In genomic region chr11:60535676-60536075, GRCm38 (mm10) we compare ENCODE assay signal across 8 mouse cellular contexts. TPM values are rescaled to one million over a fixed set of nuclear protein-coding genes. Genes with fewer than 3 reads are reported as not detected.
A peak's percentile ranks its signal among the peaks of the same experiment; 100 is the strongest.
DNase-seq lines count a peak whose midpoint lies in the region; ATAC-seq lines count a peak whose summit lies in the region.

No protein-coding gene starts in this region.

- no peak for ATAC-seq in intestine, embryonic 16.5 days
- no peak for ATAC-seq in intestine, embryonic 15.5 days
- no peak for ATAC-seq in forebrain, embryonic 16.5 days

- intact Hi-C loops in left cerebral cortex, postnatal 14 days (cut with DNase I): loop anchor here (5.0 kb wide), 1 partner anchor 78 kb away; no protein-coding TSS in a partner anchor

- no peak overlapping the region for H3K27ac ChIP-seq in intestine, embryonic 16.5 days (ENCODE audit: low read length)
- H3K27ac ChIP-seq in intestine, embryonic 15.5 days: no peak overlapping the region
- peak overlapping the region; percentile 99 for H3K27ac ChIP-seq in forebrain, embryonic 16.5 days (ENCODE audit: low read length)
- peak overlapping the region; percentile 96 for H3K27ac ChIP-seq in midbrain, embryonic 10.5 days (replicated peaks)

- peaks cover 12% of the 10 kb centered on the region for H3K4me1 ChIP-seq in intestine, embryonic 16.5 days (ENCODE audit: control insufficient read depth, insufficient read depth, low read length)
- peaks cover 12% of the 10 kb centered on the region for H3K4me1 ChIP-seq in intestine, embryonic 15.5 days (replicated peaks)
- peaks cover 24% of the 10 kb centered on the region for H3K4me1 ChIP-seq in forebrain, embryonic 16.5 days (replicated peaks; ENCODE audit: control insufficient read depth, insufficient read depth, low read length)
- peaks cover 26% of the 10 kb centered on the region for H3K4me1 ChIP-seq in midbrain, embryonic 10.5 days

- peak overlapping the region; percentile 88; the same call in 1 of the 2 replicates for H3K4me2 ChIP-seq in intestine, embryonic 16.5 days (ENCODE audit: low read depth, low read length)
- no peak overlapping the region for H3K4me2 ChIP-seq in intestine, embryonic 15.5 days (replicated peaks)
- peak overlapping the region; percentile 89; the same call in 1 of the 2 replicates for H3K4me2 ChIP-seq in forebrain, embryonic 16.5 days (ENCODE audit: low read length)

- 90% methylated on average over 2 of the region's 2 CpGs for WGBS in intestine, embryonic 16.5 days
- 94% methylated on average over 2 of the region's 2 CpGs for WGBS in intestine, embryonic 15.5 days
- 91% methylated on average over 2 of the region's 2 CpGs for WGBS in forebrain, embryonic 16.5 days
- 91% methylated on average over 2 of the region's 2 CpGs for WGBS in midbrain, embryonic 10.5 days

- no peaks in the 10 kb centered on the region for H3K36me3 ChIP-seq in intestine, embryonic 16.5 days (ENCODE audit: control insufficient read depth, insufficient read depth, low read length)
- 0 out of 2 replicates have a peak, but pooled peaks cover 2% of the 10 kb centered on the region for H3K36me3 ChIP-seq in intestine, embryonic 15.5 days
- H3K36me3 ChIP-seq in forebrain, embryonic 16.5 days (ENCODE audit: control insufficient read depth, insufficient read depth): no peaks in the 10 kb centered on the region
- H3K36me3 ChIP-seq in midbrain, embryonic 10.5 days: peaks cover 11% of the 10 kb centered on the region; the same call in 1 of the 2 replicates

- no peak overlapping the region; the same call in 1 of the 2 replicates for H3K4me3 ChIP-seq in intestine, embryonic 16.5 days (ENCODE audit: low read length)
- H3K4me3 ChIP-seq in intestine, embryonic 15.5 days (replicated peaks): no peak overlapping the region
- no peak overlapping the region for H3K4me3 ChIP-seq in forebrain, embryonic 16.5 days (replicated peaks; ENCODE audit: low read length)
- H3K4me3 ChIP-seq in midbrain, embryonic 10.5 days: peak overlapping the region; percentile 89

- DNase-seq in adrenal gland, postnatal 14 days: peak; percentile 68
- DNase-seq in midbrain, embryonic 10.5 days (ENCODE audit: low spot score): no peak
- no peak for DNase-seq in left cerebral cortex, postnatal 14 days (ENCODE audit: low spot score in 2 of 2)
- no peak for DNase-seq in cerebellum, adult 11 months
- DNase-seq in cerebellum, postnatal 36 days: no peak

- H3K9ac ChIP-seq in intestine, embryonic 16.5 days (ENCODE audit: low read depth, low read length): peak overlapping the region; percentile 98
- no peak overlapping the region for H3K9ac ChIP-seq in intestine, embryonic 15.5 days
- H3K9ac ChIP-seq in forebrain, embryonic 16.5 days (replicated peaks; ENCODE audit: low read depth, low read length): peak overlapping the region; percentile 68

- H3K27me3 ChIP-seq in intestine, embryonic 16.5 days (replicated peaks; ENCODE audit: control insufficient read depth, insufficient read depth, low read length): no peaks in the 10 kb centered on the region
- H3K27me3 ChIP-seq in intestine, embryonic 15.5 days (replicated peaks): no peaks in the 10 kb centered on the region
- H3K27me3 ChIP-seq in forebrain, embryonic 16.5 days (replicated peaks; ENCODE audit: control insufficient read depth, insufficient read depth, low read length): no peaks in the 10 kb centered on the region
- no peaks in the 10 kb centered on the region for H3K27me3 ChIP-seq in midbrain, embryonic 10.5 days (ENCODE audit: low read depth, poor library complexity, severe bottlenecking)

- H3K9me3 ChIP-seq in intestine, embryonic 16.5 days (ENCODE audit: control insufficient read depth, low read length): no peaks in the 10 kb centered on the region
- no peaks in the 10 kb centered on the region for H3K9me3 ChIP-seq in intestine, embryonic 15.5 days
- H3K9me3 ChIP-seq in forebrain, embryonic 16.5 days (ENCODE audit: control insufficient read depth, low read length): no peaks in the 10 kb centered on the region
- no peaks in the 10 kb centered on the region for H3K9me3 ChIP-seq in midbrain, embryonic 10.5 days (replicated peaks)

RNA-seq across cellular contexts. Expression of gene Alkbh5, which starts 0.5 kb away (rescaled TPM):
- polyA plus RNA-seq in intestine, embryonic 16.5 days (2015; fragmentation: Nextera tagmentation; extraction: Ambion mirVana): 25.9 and 33.0 TPM in 2 replicates
- 39.5 and 44.9 TPM in 2 replicates for polyA plus RNA-seq in intestine, embryonic 15.5 days (2015; fragmentation: Nextera tagmentation; extraction: Ambion mirVana)
- 79.2 and 81.5 TPM in 2 replicates for total RNA-seq in adrenal gland, postnatal 14 days (2021)
- 24.2 and 25.9 TPM in 2 replicates for polyA plus RNA-seq in forebrain, embryonic 16.5 days (2015; fragmentation: Nextera tagmentation; extraction: Ambion mirVana)
- 34.4 TPM in 2 replicates for polyA plus RNA-seq in midbrain, embryonic 10.5 days (2016; fragmentation: Nextera tagmentation; extraction: Ambion mirVana)
- total RNA-seq in left cerebral cortex, postnatal 14 days (2021): 10 to 100 TPM; 43.5 to 44.8 TPM

Comparison
In these comparisons a context has a peak if more than half of its experiments do, and no peak if none do; other contexts are left out.
1. H3K27ac ChIP-seq: peak in forebrain, embryonic 16.5 days (single experiment) and midbrain, embryonic 10.5 days (single experiment); none in intestine, embryonic 16.5 days (single experiment) and intestine, embryonic 15.5 days (single experiment).